Mouse (Mus musculus) bone marrow macrophage, adult 2 months (primary cell): Measurements from ENCODE around the gene Cpn1.

ENCODE experiments used
- CTCF ChIP-seq: IDR thresholded peaks from 2 replicates; pipeline ENCODE4 v1.5.1; 2012; ENCODE audit warnings: low read depth, mild to moderate bottlenecking, low read length, moderate library complexity
- POLR2A ChIP-seq: IDR thresholded peaks from 2 replicates; pipeline ENCODE4 v1.6.1; 2012; ENCODE audit warnings: mild to moderate bottlenecking, low read depth, low read length, borderline replicate concordance

DNA sequence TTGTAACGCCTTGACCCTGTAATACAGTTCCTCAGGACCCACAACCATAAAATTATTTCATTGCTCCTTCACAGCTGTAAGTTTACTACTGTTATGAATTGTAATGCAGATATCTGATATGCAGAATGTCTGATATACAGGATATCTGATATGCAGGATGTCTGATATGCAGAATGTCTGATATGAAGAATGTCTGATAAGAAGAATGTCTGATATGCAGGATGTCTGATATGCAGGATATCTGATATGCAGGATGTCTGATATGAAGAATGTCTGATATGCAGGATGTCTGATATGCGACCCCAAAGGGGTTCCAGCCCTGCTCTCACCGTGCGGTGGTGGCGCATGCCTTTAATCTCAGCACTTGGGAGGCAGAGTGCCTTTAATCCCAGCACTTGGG lies 4.4 kb downstream of the Cpn1 start:
- TF ChIP-seq CTCF (no peak), POLR2A (no peak)
